Mouse (Mus musculus): ENCODE measurements around the gene Slc47a1. TPM values are rescaled to one million over a fixed set of nuclear protein-coding genes. Genes with fewer than 3 reads are reported as not detected.

Slc47a1 gene
- polyA plus RNA-seq, 1 experiment from 2014 or later = 0.13 TPM

- no peak overlapping the region for H3K27ac ChIP-seq (replicated peaks)
- H3K9ac ChIP-seq (replicated peaks) = 0 out of 2 replicates have a peak overlapping the region, but pooled peaks have one; percentile 32
- H3K9me3 ChIP-seq = no peaks in the 10 kb centered on the region
- H3K4me2 ChIP-seq (replicated peaks) = peak overlapping the region; percentile 51
- peak overlapping the region; percentile 36 for H3K4me3 ChIP-seq
- WGBS = 12% methylated on average over 10 of the region's 10 CpGs
- H3K36me3 ChIP-seq = no peaks in the 10 kb centered on the region
- peaks cover 17% of the 10 kb centered on the region for H3K27me3 ChIP-seq
- no peak for ATAC-seq (replicated peaks)
- H3K4me1 ChIP-seq = peaks cover 12% of the 10 kb centered on the region
Observed at GRCm38 (mm10) chr11:61341971-61342370, 36.2 kb downstream of the Slc47a1 start.

- no peak for ATAC-seq (replicated peaks)
- H3K36me3 ChIP-seq = no peaks in the 10 kb centered on the region
- peaks cover 17% of the 10 kb centered on the region for H3K27me3 ChIP-seq
- no peak overlapping the region for H3K27ac ChIP-seq (replicated peaks)
- H3K9me3 ChIP-seq = no peaks in the 10 kb centered on the region
- peaks cover 12% of the 10 kb centered on the region for H3K4me1 ChIP-seq
- 88% methylated on average over 4 of the region's 4 CpGs for WGBS
- H3K4me2 ChIP-seq (replicated peaks) = no peak overlapping the region
- no peak overlapping the region for H3K9ac ChIP-seq (replicated peaks)
- H3K4me3 ChIP-seq = no peak overlapping the region
Observed at GRCm38 (mm10) chr11:61341233-61341632, 36.9 kb downstream of the Slc47a1 start.

GRCm38 (mm10) chr11:61340374-61340773, 37.8 kb downstream of the Slc47a1 start:
- no peaks in the 10 kb centered on the region for H3K9me3 ChIP-seq
- H3K4me1 ChIP-seq = peaks cover 12% of the 10 kb centered on the region
- H3K36me3 ChIP-seq = no peaks in the 10 kb centered on the region
- no peak overlapping the region for H3K27ac ChIP-seq (replicated peaks)
- no peak overlapping the region for H3K9ac ChIP-seq (replicated peaks)
- H3K27me3 ChIP-seq = peaks cover 17% of the 10 kb centered on the region
- ATAC-seq (replicated peaks) = no peak
- no peak overlapping the region for H3K4me3 ChIP-seq
- WGBS = 91% methylated on average over 4 of the region's 4 CpGs
- no peak overlapping the region for H3K4me2 ChIP-seq (replicated peaks)

- H3K4me3 ChIP-seq = no peak overlapping the region
- peaks cover 14% of the 10 kb centered on the region for H3K27me3 ChIP-seq
- H3K9me3 ChIP-seq = no peaks in the 10 kb centered on the region
- 82% methylated on average over 10 of the region's 10 CpGs for whole genome bisulfite sequencing
- no peak overlapping the region for H3K27ac ChIP-seq (replicated peaks)
- H3K4me1 ChIP-seq = peaks cover 9% of the 10 kb centered on the region
- H3K4me2 ChIP-seq (replicated peaks) = no peak overlapping the region
- H3K9ac ChIP-seq (replicated peaks) = no peak overlapping the region
- no peaks in the 10 kb centered on the region for H3K36me3 ChIP-seq
- ATAC-seq (replicated peaks) = no peak
Observed at GRCm38 (mm10) chr11:61337586-61337985, 40.6 kb downstream of the Slc47a1 start.

- Histone ChIP-seq H3K4me3 (no peak overlapping the region), H3K9me3 (no peaks in the 10 kb centered on the region), H3K27ac (replicated peaks) (no peak overlapping the region), H3K9ac (replicated peaks) (no peak overlapping the region), H3K4me2 (replicated peaks) (no peak overlapping the region), H3K27me3 (no peaks in the 10 kb centered on the region), H3K4me1 (0 out of 2 replicates have a peak, but pooled peaks cover 3% of the 10 kb centered on the region), H3K36me3 (no peaks in the 10 kb centered on the region)
- WGBS = 71% methylated on average over 10 of the region's 10 CpGs
- no peak for ATAC-seq (replicated peaks)
Observed at GRCm38 (mm10) chr11:61320904-61321687, 57.0 kb downstream of the Slc47a1 start.

GRCm38 (mm10) chr11:61319923-61320567, 58.1 kb downstream of the Slc47a1 start:
- ATAC-seq (replicated peaks) = no peak
- H3K4me1 ChIP-seq = 0 out of 2 replicates have a peak, but pooled peaks cover 3% of the 10 kb centered on the region
- 81% methylated on average over 3 of the region's 3 CpGs for WGBS

GRCm38 (mm10) chr11:61319233-61319922, 58.8 kb downstream of the Slc47a1 start:
- no peaks in the 10 kb centered on the region for H3K27me3 ChIP-seq
- no peak for ATAC-seq (replicated peaks)
- no peak overlapping the region for H3K27ac ChIP-seq (replicated peaks)
- WGBS = 70% methylated on average over 12 of the region's 12 CpGs
- 0 out of 2 replicates have a peak, but pooled peaks cover 3% of the 10 kb centered on the region for H3K4me1 ChIP-seq
- H3K9ac ChIP-seq (replicated peaks) = no peak overlapping the region
- H3K4me2 ChIP-seq (replicated peaks) = no peak overlapping the region
- H3K9me3 ChIP-seq = no peaks in the 10 kb centered on the region
- no peak overlapping the region for H3K4me3 ChIP-seq
- no peaks in the 10 kb centered on the region for H3K36me3 ChIP-seq

More at GRCm38 (mm10) chr11:61319923-61320567, 58.1 kb downstream of the Slc47a1 start:
- Histone ChIP-seq H3K27me3 (no peaks in the 10 kb centered on the region), H3K36me3 (no peaks in the 10 kb centered on the region), H3K9me3 (no peaks in the 10 kb centered on the region), H3K27ac (replicated peaks) (no peak overlapping the region), H3K4me3 (no peak overlapping the region), H3K4me2 (replicated peaks) (no peak overlapping the region), H3K9ac (replicated peaks) (no peak overlapping the region)

- Histone ChIP-seq H3K27ac (replicated peaks) (no peak overlapping the region), H3K9me3 (no peaks in the 10 kb centered on the region), H3K4me1 (0 out of 2 replicates have a peak, but pooled peaks cover under 1% of the 10 kb centered on the region), H3K36me3 (no peaks in the 10 kb centered on the region), H3K4me3 (no peak overlapping the region), H3K27me3 (no peaks in the 10 kb centered on the region), H3K4me2 (replicated peaks) (no peak overlapping the region), H3K9ac (replicated peaks) (no peak overlapping the region)
- ATAC-seq (replicated peaks) = no peak
- 73% methylated on average over 2 of the region's 2 CpGs for whole genome bisulfite sequencing
Observed at GRCm38 (mm10) chr11:61316864-61317263, 61.3 kb downstream of the Slc47a1 start.

- no peak overlapping the region for H3K9ac ChIP-seq (replicated peaks)
- H3K4me3 ChIP-seq = no peak overlapping the region
- H3K4me2 ChIP-seq (replicated peaks) = no peak overlapping the region
- ATAC-seq (replicated peaks) = no peak
- H3K36me3 ChIP-seq = no peaks in the 10 kb centered on the region
- no peaks in the 10 kb centered on the region for H3K27me3 ChIP-seq
- WGBS = 77% methylated on average over 7 of the region's 7 CpGs
- H3K9me3 ChIP-seq = no peaks in the 10 kb centered on the region
- no peak overlapping the region for H3K27ac ChIP-seq (replicated peaks)
- H3K4me1 ChIP-seq = no peaks in the 10 kb centered on the region
Observed at GRCm38 (mm10) chr11:61310321-61310720, 67.8 kb downstream of the Slc47a1 start.

GRCm38 (mm10) chr11:61309831-61310230, 68.3 kb downstream of the Slc47a1 start:
- Histone ChIP-seq H3K27ac (replicated peaks) (no peak overlapping the region), H3K9ac (replicated peaks) (no peak overlapping the region), H3K27me3 (no peaks in the 10 kb centered on the region), H3K4me2 (replicated peaks) (no peak overlapping the region), H3K9me3 (no peaks in the 10 kb centered on the region), H3K4me1 (no peaks in the 10 kb centered on the region), H3K4me3 (no peak overlapping the region), H3K36me3 (no peaks in the 10 kb centered on the region)
- WGBS = 69% methylated on average over 12 of the region's 12 CpGs
- ATAC-seq (replicated peaks) = no peak

GRCm38 (mm10) chr11:61307795-61308194, 70.3 kb downstream of the Slc47a1 start:
- no peak overlapping the region for H3K4me3 ChIP-seq
- H3K36me3 ChIP-seq = no peaks in the 10 kb centered on the region
- H3K9ac ChIP-seq (replicated peaks) = no peak overlapping the region
- no peak overlapping the region for H3K27ac ChIP-seq (replicated peaks)
- H3K4me1 ChIP-seq = no peaks in the 10 kb centered on the region
- H3K27me3 ChIP-seq = no peaks in the 10 kb centered on the region
- no peak overlapping the region for H3K4me2 ChIP-seq (replicated peaks)
- 34% methylated on average over 7 of the region's 7 CpGs for WGBS
- ATAC-seq (replicated peaks) = no peak
- no peaks in the 10 kb centered on the region for H3K9me3 ChIP-seq

GRCm38 (mm10) chr11:61305377-61305776, 72.8 kb downstream of the Slc47a1 start:
- Histone ChIP-seq H3K27ac (replicated peaks) (no peak overlapping the region), H3K4me3 (no peak overlapping the region), H3K9me3 (no peaks in the 10 kb centered on the region), H3K36me3 (no peaks in the 10 kb centered on the region), H3K4me1 (no peaks in the 10 kb centered on the region), H3K27me3 (no peaks in the 10 kb centered on the region), H3K9ac (replicated peaks) (no peak overlapping the region), H3K4me2 (replicated peaks) (no peak overlapping the region)
- 77% methylated on average over 4 of the region's 4 CpGs for WGBS
- no peak for ATAC-seq (replicated peaks)
